Mouse (Mus musculus): Measurements from ENCODE around the gene Hdac10. TPM values are rescaled to one million over a fixed set of nuclear protein-coding genes. Genes with fewer than 3 reads are reported as not detected.

The Hdac10 gene
- total and polyA plus RNA-seq, 3 experiments: 23.3 to 26.6 TPM; not detected in 1

GRCm38 (mm10) chr15:89173024-89173905 is 44.8 kb upstream of the Hdac10 start:
- H3K27me3 ChIP-seq (ENCODE audit: control insufficient read depth in 1 of 2, insufficient read depth in 2 of 2, low read length in 2 of 2): no peaks in the 10 kb centered on the region
- no peaks in the 10 kb centered on the region for H3K79me2 ChIP-seq (ENCODE audit: control insufficient read depth, insufficient read depth, low read length, poor library complexity)
- TF ChIP-seq POLR2A (IDR thresholded peaks at IDR 0.05; ENCODE audit: control insufficient read depth in 1 of 2, insufficient read depth in 1 of 2, low read depth in 1 of 2, low read length in 2 of 2, poor library complexity in 1 of 2) (no peak), HCFC1 (IDR thresholded peaks at IDR 0.05; ENCODE audit: low read depth, low read length) (no peak), RCOR1 (IDR thresholded peaks at IDR 0.05; ENCODE audit: low read depth, low read length) (no peak), MAX (IDR thresholded peaks at IDR 0.05; ENCODE audit: low read length) (no peak), E2F4 (IDR thresholded peaks at IDR 0.05; ENCODE audit: borderline replicate concordance, low read depth, low read length) (no peak)
- H3K36me3 ChIP-seq (ENCODE audit: control insufficient read depth in 1 of 2, insufficient read depth in 2 of 2, low read length in 2 of 2): peaks cover 0 to 11% of the 10 kb centered on the region in 2 experiments; a peak in 2 of 4 replicates
- peaks cover 4 to 18% of the 10 kb centered on the region in 2 experiments; a peak in 3 of 4 replicates for H3K4me1 ChIP-seq (ENCODE audit: control insufficient read depth in 1 of 2, insufficient read depth in 2 of 2, low read length in 2 of 2)
- no peak for DNase-seq (ENCODE audit: low read depth, low spot score)
- no peak overlapping the region for H3K4me3 ChIP-seq (ENCODE audit: control insufficient read depth in 1 of 2, insufficient read depth in 1 of 2, low read depth in 2 of 2, low read length in 2 of 2)
- H3K27ac ChIP-seq (ENCODE audit: control insufficient read depth, low read depth, low read length): no peak overlapping the region
- H3K9ac ChIP-seq (ENCODE audit: control insufficient read depth, low read depth, low read length, poor library complexity, severe bottlenecking): no peak overlapping the region
- no peaks in the 10 kb centered on the region for H3K9me3 ChIP-seq (replicated peaks; ENCODE audit: insufficient read depth, low read length)

- H3K4me3 ChIP-seq (ENCODE audit: control insufficient read depth in 1 of 2, insufficient read depth in 1 of 2, low read depth in 2 of 2, low read length in 2 of 2): no peak overlapping the region
- no peak overlapping the region for H3K27ac ChIP-seq (ENCODE audit: control insufficient read depth, low read depth, low read length)
- H3K36me3 ChIP-seq (ENCODE audit: control insufficient read depth in 1 of 2, insufficient read depth in 2 of 2, low read length in 2 of 2): peaks cover 0 to 5% of the 10 kb centered on the region in 2 experiments; a peak in 2 of 4 replicates
- no peak overlapping the region for H3K9ac ChIP-seq (ENCODE audit: control insufficient read depth, low read depth, low read length, poor library complexity, severe bottlenecking)
- H3K9me3 ChIP-seq (replicated peaks; ENCODE audit: insufficient read depth, low read length): no peaks in the 10 kb centered on the region
- DNase-seq (ENCODE audit: low read depth, low spot score): no peak
- TF ChIP-seq HCFC1 (IDR thresholded peaks at IDR 0.05; ENCODE audit: low read depth, low read length) (no peak), GABPA (IDR thresholded peaks at IDR 0.05; ENCODE audit: low read depth, low read length) (no peak), NRF1 (IDR thresholded peaks at IDR 0.05; ENCODE audit: insufficient read depth, low read depth, low read length, poor library complexity, severe bottlenecking) (no peak), SIN3A (IDR thresholded peaks at IDR 0.05; ENCODE audit: low read length) (no peak), TBP (IDR thresholded peaks at IDR 0.05; ENCODE audit: low read depth, low read length) (no peak), RAD21 (IDR thresholded peaks at IDR 0.05; ENCODE audit: low read depth, low read length) (no peak), CTCF (IDR thresholded peaks at IDR 0.05 in 2 of 3, conservative IDR thresholded peaks at IDR 0.05 in 1 of 3; ENCODE audit: control insufficient read depth in 1 of 3, insufficient read depth in 1 of 3, low read depth in 2 of 3, low read length in 3 of 3, poor library complexity in 1 of 3, severe bottlenecking in 1 of 3) (no peak), UBTF (IDR thresholded peaks at IDR 0.05; ENCODE audit: borderline replicate concordance, insufficient read depth, low read depth, low read length) (no peak), ETS1 (IDR thresholded peaks at IDR 0.05; ENCODE audit: low read depth, low read length) (no peak), CHD2 (IDR thresholded peaks at IDR 0.05; ENCODE audit: low read length) (no peak), MAFK (IDR thresholded peaks at IDR 0.05; ENCODE audit: borderline replicate concordance, low read depth, low read length) (no peak), EP300 (IDR thresholded peaks at IDR 0.05; ENCODE audit: low read depth in 1 of 2, low read length in 2 of 2) (no peak), USF2 (IDR thresholded peaks at IDR 0.05; ENCODE audit: borderline replicate concordance in 1 of 2, insufficient read depth in 1 of 2, low read depth in 1 of 2, low read length in 2 of 2) (no peak), CHD1 (IDR thresholded peaks at IDR 0.05; ENCODE audit: low read depth, low read length) (no peak), ELF1 (IDR thresholded peaks at IDR 0.05; ENCODE audit: low read depth, low read length) (no peak)
- H3K79me2 ChIP-seq (ENCODE audit: control insufficient read depth, insufficient read depth, low read length, poor library complexity): no peaks in the 10 kb centered on the region
- H3K27me3 ChIP-seq (ENCODE audit: control insufficient read depth in 1 of 2, insufficient read depth in 2 of 2, low read length in 2 of 2): no peaks in the 10 kb centered on the region
- H3K4me1 ChIP-seq (ENCODE audit: control insufficient read depth in 1 of 2, insufficient read depth in 2 of 2, low read length in 2 of 2): peaks cover 2 to 11% of the 10 kb centered on the region in 2 experiments; a peak in 3 of 4 replicates
Measured at GRCm38 (mm10) chr15:89172276-89172935, 43.9 kb upstream of the Hdac10 start.
